Mouse (Mus musculus) heart, embryonic 11.5 days (tissue): Measurements from ENCODE around the gene Atg9a. TPM values are rescaled to one million over a fixed set of nuclear protein-coding genes. Genes with fewer than 3 reads are reported as not detected.
"Not testable (repeated sequence)": the region's sequence is repeated elsewhere in the genome, so short reads cannot be mapped to it uniquely, and the experiment has no call there.

Source experiments
- ATAC-seq: fragments of 200-750 bp; cut with Nextera tagmentation; replicated peaks from 2 replicates; pipeline ENCODE4 v1.8.0; 2017; ENCODE audit warnings: moderate library complexity; ENCODE audit not compliant: insufficient number of reproducible peaks, low FRiP score, low TSS enrichment
- H3K27ac ChIP-seq: fragments of 300-500 bp; sonication (generic); 2 replicates; pipeline ENCODE4 v1.5.1; 2014; ENCODE audit warnings: mild to moderate bottlenecking, low read depth, low read length
- H3K27me3 ChIP-seq: fragments of 300-500 bp; sonication (generic); 2 replicates; pipeline ENCODE4 v1.6.1; 2014; ENCODE audit warnings: mild to moderate bottlenecking, low read length, mixed read lengths; ENCODE audit not compliant: control insufficient read depth, insufficient read depth
- H3K36me3 ChIP-seq: fragments of 300-500 bp; sonication (generic); 2 replicates; pipeline ENCODE4 v1.6.1; 2014; ENCODE audit warnings: mild to moderate bottlenecking, low read length, moderate library complexity, mixed read lengths; ENCODE audit not compliant: control insufficient read depth, insufficient read depth
- H3K4me1 ChIP-seq: fragments of 300-500 bp; sonication (generic); 2 replicates; pipeline ENCODE4 v1.6.1; 2014; ENCODE audit warnings: low read length; ENCODE audit not compliant: control insufficient read depth, insufficient read depth
- H3K4me2 ChIP-seq: fragments of 300-500 bp; sonication (generic); 2 replicates; pipeline ENCODE4 v1.6.1; 2014; ENCODE audit warnings: mild to moderate bottlenecking, moderate library complexity
- H3K4me3 ChIP-seq: fragments of 300-500 bp; sonication (generic); 2 replicates; pipeline ENCODE4 v1.5.1; 2014; ENCODE audit warnings: low read depth, low read length
- H3K9ac ChIP-seq: fragments of 300-500 bp; sonication (generic); 2 replicates; pipeline ENCODE4 v1.6.1; 2014; ENCODE audit warnings: mild to moderate bottlenecking, low read depth, low read length, moderate library complexity
- H3K9me3 ChIP-seq: fragments of 300-500 bp; sonication (generic); replicated peaks from 2 replicates; pipeline ENCODE4 v1.6.1; 2016; ENCODE audit warnings: low read length; ENCODE audit not compliant: control insufficient read depth
- WGBS: fragments of 180-500 bp; shearing (Covaris S2); extraction: QIAGEN DNeasy Blood & Tissue Kit; methylation state at CpG from one replicate; pipeline ENCODE4 v1.1.7; 2014; ENCODE audit not compliant: insufficient replicate concordance; 5-methylcytosine and 5-hydroxymethylcytosine counted together
- polyA plus RNA-seq: library from polyadenylated mRNA; unstranded; fragments of >200 nt; fragmentation: Nextera tagmentation; extraction: Ambion mirVana; gene quantifications from 2 replicates; pipeline ENCODE4 v1.2.1, GENCODE M21; 2014

Gene Atg9a
- 22.7 and 26.8 TPM in 2 replicates for polyA plus RNA-seq

GRCm38 (mm10) chr1:75191622-75192402 is at the start of gene Atg9a, which contains the start of gene Ankzf1:
Atg9a (minus strand) TSS chr1:75192196.
Ankzf1 (plus strand) TSS chr1:75192151.
- Histone ChIP-seq H3K27me3 (no peaks in the 10 kb centered on the region), H3K9ac (peak within 1 kb of the TSS; percentile 86), H3K4me3 (peak within 1 kb of the TSS; percentile 69), H3K36me3 (peaks cover 10% of the 10 kb centered on the region), H3K4me1 (peaks cover 12% of the 10 kb centered on the region), H3K9me3 (no peaks in the 10 kb centered on the region), H3K4me2 (peak within 1 kb of the TSS; percentile 86), H3K27ac (peak within 1 kb of the TSS; percentile 90)
- WGBS: under 1% methylated on average over 56 of the region's 56 CpGs
- peak; percentile 98 for ATAC-seq

GRCm38 (mm10) chr1:75239591-75239990 is 47.6 kb upstream of the Atg9a start:
- H3K9ac ChIP-seq: no peak overlapping the region
- no peaks in the 10 kb centered on the region for H3K9me3 ChIP-seq
- 74% methylated on average over 10 of the region's 10 CpGs for WGBS
- ATAC-seq: no peak
- H3K4me1 ChIP-seq: peaks cover 16% of the 10 kb centered on the region
- H3K4me2 ChIP-seq: no peak overlapping the region
- H3K36me3 ChIP-seq: peaks cover 3% of the 10 kb centered on the region; the same call in 1 of the 2 replicates
- H3K27ac ChIP-seq: no peak overlapping the region
- H3K27me3 ChIP-seq: no peaks in the 10 kb centered on the region
- H3K4me3 ChIP-seq: no peak overlapping the region

GRCm38 (mm10) chr1:75236117-75237050 is 44.4 kb upstream of the Atg9a start, which contains the start of gene Dnajb2:
Dnajb2 (plus strand) TSS chr1:75236406.
- Histone ChIP-seq H3K36me3 (0 out of 2 replicates have a peak, but pooled peaks cover 3% of the 10 kb centered on the region), H3K27ac (peak within 1 kb of the TSS; percentile 85), H3K27me3 (0 out of 2 replicates have a peak, but pooled peaks cover 3% of the 10 kb centered on the region), H3K4me3 (peak within 1 kb of the TSS; percentile 53), H3K4me1 (peaks cover 16% of the 10 kb centered on the region), H3K4me2 (peak within 1 kb of the TSS; percentile 88), H3K9ac (peak within 1 kb of the TSS; percentile 80), H3K9me3 (no peaks in the 10 kb centered on the region)
- WGBS: under 1% methylated on average over 58 of the region's 64 CpGs
- ATAC-seq: peak; percentile 89

- no peaks in the 10 kb centered on the region for H3K36me3 ChIP-seq
- no peaks in the 10 kb centered on the region for H3K9me3 ChIP-seq
- H3K27me3 ChIP-seq: 0 out of 2 replicates have a peak, but pooled peaks cover 3% of the 10 kb centered on the region
- no peak overlapping the region for H3K9ac ChIP-seq
- H3K4me1 ChIP-seq: peaks cover 16% of the 10 kb centered on the region
- peak overlapping the region; percentile 14; the same call in 1 of the 2 replicates for H3K4me2 ChIP-seq
- H3K27ac ChIP-seq: no peak overlapping the region
- 2% methylated on average over 8 of the region's 8 CpGs for WGBS
- no peak overlapping the region for H3K4me3 ChIP-seq
- no peak for ATAC-seq
Observed at GRCm38 (mm10) chr1:75234606-75235005, 42.6 kb upstream of the Atg9a start.

GRCm38 (mm10) chr1:75232489-75232888 is 40.5 kb upstream of the Atg9a start:
- H3K9me3 ChIP-seq, H3K36me3 ChIP-seq, H3K4me3 ChIP-seq, H3K4me2 ChIP-seq, H3K27ac ChIP-seq, H3K27me3 ChIP-seq, H3K9ac ChIP-seq, ATAC-seq: not testable (repeated sequence)
- peaks cover 16% of the 10 kb centered on the region for H3K4me1 ChIP-seq
- 68% methylated on average over 4 of the region's 4 CpGs for WGBS

GRCm38 (mm10) chr1:75231664-75232152 is 39.7 kb upstream of the Atg9a start, which contains the start of gene A630095N17Rik:
A630095N17Rik (minus strand) TSS chr1:75232102.
- no peaks in the 10 kb centered on the region for H3K9me3 ChIP-seq
- peaks cover 15% of the 10 kb centered on the region for H3K4me1 ChIP-seq
- no peak within 1 kb of the TSS for H3K27ac ChIP-seq
- no peak within 1 kb of the TSS for H3K9ac ChIP-seq
- 0 out of 2 replicates have a peak, but pooled peaks cover 3% of the 10 kb centered on the region for H3K27me3 ChIP-seq
- H3K4me2 ChIP-seq: no peak within 1 kb of the TSS
- WGBS: 70% methylated on average over 5 of the region's 5 CpGs
- no peak within 1 kb of the TSS for H3K4me3 ChIP-seq
- H3K36me3 ChIP-seq: no peaks in the 10 kb centered on the region
- no peak for ATAC-seq

GRCm38 (mm10) chr1:75231224-75231623 is 39.2 kb upstream of the Atg9a start:
- no peaks in the 10 kb centered on the region for H3K9me3 ChIP-seq
- ATAC-seq: no peak
- no peak overlapping the region for H3K27ac ChIP-seq
- no peaks in the 10 kb centered on the region for H3K36me3 ChIP-seq
- H3K27me3 ChIP-seq: 0 out of 2 replicates have a peak, but pooled peaks cover 3% of the 10 kb centered on the region
- peaks cover 15% of the 10 kb centered on the region for H3K4me1 ChIP-seq
- H3K4me2 ChIP-seq: no peak overlapping the region
- 66% methylated on average over 4 of the region's 4 CpGs for WGBS
- H3K4me3 ChIP-seq: no peak overlapping the region
- H3K9ac ChIP-seq: no peak overlapping the region
